In the genomic region with DNA sequence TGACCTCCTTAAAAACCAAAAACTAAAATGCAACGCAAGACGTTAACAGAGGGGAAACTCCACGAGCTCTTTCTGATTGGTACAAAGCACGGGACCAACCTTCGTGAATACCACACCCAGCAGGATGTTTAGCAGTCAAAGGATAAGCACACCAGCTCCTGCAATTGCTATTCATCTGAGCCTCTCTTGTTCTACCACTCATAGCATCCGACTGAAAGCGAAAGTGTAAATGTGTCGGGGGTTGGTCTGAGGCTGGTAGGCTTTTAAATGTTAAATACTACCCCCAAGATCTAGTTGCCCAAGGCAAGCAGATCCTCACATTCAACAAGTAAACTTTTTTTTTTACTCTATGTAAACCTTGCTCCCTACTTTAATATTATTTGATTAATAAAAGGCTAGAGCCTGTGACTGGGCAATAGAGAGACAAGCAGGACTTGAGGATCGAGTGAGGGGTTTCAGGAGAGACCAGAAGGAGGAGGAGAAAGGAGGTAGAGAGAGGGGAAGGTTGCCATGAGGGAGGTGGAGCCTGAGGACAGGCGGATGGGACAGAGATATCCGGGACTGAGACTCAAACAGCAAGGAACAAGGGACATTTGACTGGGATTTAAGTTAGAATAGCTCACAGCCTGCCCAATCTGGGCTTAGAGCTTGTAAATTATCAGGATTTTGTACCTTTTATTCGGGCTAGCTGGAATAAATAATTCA, we compare ENCODE assay signal across 8 mouse cellular contexts. TPM values are rescaled to one million over a fixed set of nuclear protein-coding genes. Genes with fewer than 3 reads are reported as not detected.
DNase-seq lines count a peak whose midpoint lies in the region; ATAC-seq and TF ChIP-seq lines count a peak whose summit lies in the region.

No protein-coding gene starts in this region.

- 9% methylated on average over 12 of the region's 12 CpGs for WGBS in heart, embryonic 15.5 days
- 14% methylated on average over 12 of the region's 12 CpGs for WGBS in forebrain, embryonic 11.5 days
- 7% methylated on average over 12 of the region's 12 CpGs for WGBS in liver, embryonic 14.5 days (ENCODE audit: insufficient replicate concordance)
- 11% methylated on average over 12 of the region's 12 CpGs for WGBS in neural tube, embryonic 14.5 days

- no peak for ATAC-seq in heart, embryonic 15.5 days (replicated peaks; ENCODE audit: insufficient number of reproducible peaks, insufficient read depth, low FRiP score, low read depth)
- no peak for ATAC-seq in forebrain, embryonic 11.5 days (replicated peaks; ENCODE audit: low FRiP score)
- no peak for ATAC-seq in liver, embryonic 14.5 days (ENCODE audit: insufficient read depth)
- ATAC-seq in neural tube, embryonic 14.5 days (ENCODE audit: low read depth): no peak

- H3K4me2 ChIP-seq in heart, embryonic 15.5 days: peak overlapping the region; percentile 51
- peak overlapping the region; percentile 34 for H3K4me2 ChIP-seq in forebrain, embryonic 11.5 days (ENCODE audit: low read depth, low read length, severe bottlenecking)
- peak overlapping the region; percentile 20 for H3K4me2 ChIP-seq in liver, embryonic 14.5 days (ENCODE audit: low read depth)
- H3K4me2 ChIP-seq in neural tube, embryonic 14.5 days (ENCODE audit: low read depth, low read length): peak overlapping the region; percentile 12; the same call in 1 of the 2 replicates

- H3K27ac ChIP-seq in heart, embryonic 15.5 days: no peak overlapping the region
- H3K27ac ChIP-seq in forebrain, embryonic 11.5 days (ENCODE audit: low read depth, low read length): no peak overlapping the region
- H3K27ac ChIP-seq in liver, embryonic 14.5 days: no peak overlapping the region
- no peak overlapping the region for H3K27ac ChIP-seq in neural tube, embryonic 14.5 days (ENCODE audit: low read depth, low read length)

- H3K9me3 ChIP-seq in heart, embryonic 15.5 days (replicated peaks): no peaks in the 10 kb centered on the region
- no peaks in the 10 kb centered on the region for H3K9me3 ChIP-seq in forebrain, embryonic 11.5 days (ENCODE audit: control insufficient read depth, low read length)
- no peaks in the 10 kb centered on the region for H3K9me3 ChIP-seq in liver, embryonic 14.5 days (ENCODE audit: control insufficient read depth, low read length)
- H3K9me3 ChIP-seq in neural tube, embryonic 14.5 days (ENCODE audit: control insufficient read depth, low read length): no peaks in the 10 kb centered on the region

- 0 out of 2 replicates have a peak overlapping the region, but pooled peaks have one; percentile 0 for H3K9ac ChIP-seq in heart, embryonic 15.5 days
- no peak overlapping the region for H3K9ac ChIP-seq in forebrain, embryonic 11.5 days (ENCODE audit: low read length)
- H3K9ac ChIP-seq in liver, embryonic 14.5 days (replicated peaks): no peak overlapping the region
- H3K9ac ChIP-seq in neural tube, embryonic 14.5 days (replicated peaks; ENCODE audit: low read depth, low read length): no peak overlapping the region

- TF ChIP-seq EP300 in liver, embryonic 14.5 days (IDR thresholded peaks at IDR 0.05; ENCODE audit: low read depth): no peak

- no peaks in the 10 kb centered on the region for H3K36me3 ChIP-seq in heart, embryonic 15.5 days
- no peaks in the 10 kb centered on the region for H3K36me3 ChIP-seq in forebrain, embryonic 11.5 days (ENCODE audit: control insufficient read depth, insufficient read depth, low read length)
- no peaks in the 10 kb centered on the region for H3K36me3 ChIP-seq in liver, embryonic 14.5 days (replicated peaks; ENCODE audit: control insufficient read depth, insufficient read depth, low read depth)
- no peaks in the 10 kb centered on the region for H3K36me3 ChIP-seq in neural tube, embryonic 14.5 days (ENCODE audit: control insufficient read depth, insufficient read depth, low read length)

- no peak for DNase-seq in heart, adult 8-10 months (ENCODE audit: low spot score)
- DNase-seq in forebrain, embryonic 11.5 days (ENCODE audit: low spot score): no peak
- no peak for DNase-seq in liver, embryonic 14.5 days (ENCODE audit: low read depth in 3 of 3, low spot score in 3 of 3)
- no peak for DNase-seq in right cerebral cortex, postnatal 10 days (ENCODE audit: low spot score in 2 of 2)
- DNase-seq in urinary bladder, postnatal 25 days (ENCODE audit: low spot score): no peak
- DNase-seq in cerebellum, postnatal 25 days: no peak

- H3K27me3 ChIP-seq in heart, embryonic 15.5 days: no peaks in the 10 kb centered on the region
- H3K27me3 ChIP-seq in forebrain, embryonic 11.5 days (ENCODE audit: control insufficient read depth, insufficient read depth, low read length): no peaks in the 10 kb centered on the region
- H3K27me3 ChIP-seq in liver, embryonic 14.5 days (ENCODE audit: control insufficient read depth, insufficient read depth, low read length): no peaks in the 10 kb centered on the region
- H3K27me3 ChIP-seq in neural tube, embryonic 14.5 days (ENCODE audit: control insufficient read depth, insufficient read depth, low read length): no peaks in the 10 kb centered on the region

- H3K4me1 ChIP-seq in heart, embryonic 15.5 days (replicated peaks): peaks cover 5% of the 10 kb centered on the region; the same call in 1 of the 2 replicates
- H3K4me1 ChIP-seq in forebrain, embryonic 11.5 days (replicated peaks; ENCODE audit: control insufficient read depth, insufficient read depth, low read length): peaks cover 2% of the 10 kb centered on the region; the same call in 1 of the 2 replicates
- peaks cover 0 to 8% of the 10 kb centered on the region in 2 experiments; a peak in 2 of 4 replicates for H3K4me1 ChIP-seq in liver, embryonic 14.5 days (replicated peaks; ENCODE audit: control insufficient read depth in 2 of 2, insufficient read depth in 2 of 2, low read length in 1 of 2)
- no peaks in the 10 kb centered on the region for H3K4me1 ChIP-seq in neural tube, embryonic 14.5 days (ENCODE audit: control insufficient read depth, insufficient read depth, low read length)

- H3K4me3 ChIP-seq in heart, embryonic 15.5 days: peak overlapping the region; percentile 36
- no peak overlapping the region for H3K4me3 ChIP-seq in forebrain, embryonic 11.5 days (ENCODE audit: low read depth, low read length)
- H3K4me3 ChIP-seq in liver, embryonic 14.5 days (ENCODE audit: insufficient read depth in 1 of 2, low read depth in 2 of 2, low read length in 2 of 2): peak overlapping the region in 1 of 2 experiments; percentile 17; a peak in 1 of 4 replicates
- H3K4me3 ChIP-seq in neural tube, embryonic 14.5 days (ENCODE audit: low read depth, low read length): no peak overlapping the region

- no peak for TF ChIP-seq CTCF in liver, embryonic 14.5 days (IDR thresholded peaks at IDR 0.05; ENCODE audit: low read depth)

RNA-seq across cellular contexts. Expression of a gene that starts 25.0 kb away (rescaled TPM):
- 16.6 and 17.2 TPM in 2 replicates for polyA plus RNA-seq in heart, embryonic 15.5 days (2015; fragmentation: Nextera tagmentation; extraction: Ambion mirVana)
- 10 to 100 TPM; 26.0 to 34.3 (median 29.9) TPM for total RNA-seq in heart, adult 8-10 months (2022)
- 34.7 and 39.6 TPM in 2 replicates for polyA plus RNA-seq in forebrain, embryonic 11.5 days (2014; fragmentation: Nextera tagmentation; extraction: Ambion mirVana)
- polyA plus RNA-seq in liver, embryonic 14.5 days (2012; rRNA removed): 8.1 and 14.6 TPM in 2 replicates
- polyA plus RNA-seq in liver, embryonic 14.5 days (2014; fragmentation: Nextera tagmentation; extraction: Ambion mirVana): 9.5 and 9.8 TPM in 2 replicates
- 33.7 and 37.1 TPM in 2 replicates for polyA plus RNA-seq in neural tube, embryonic 14.5 days (2014; fragmentation: Nextera tagmentation; extraction: Ambion mirVana)
